Comparison of ENCODE assay signal across 13 mouse cellular contexts in the genomic region with DNA sequence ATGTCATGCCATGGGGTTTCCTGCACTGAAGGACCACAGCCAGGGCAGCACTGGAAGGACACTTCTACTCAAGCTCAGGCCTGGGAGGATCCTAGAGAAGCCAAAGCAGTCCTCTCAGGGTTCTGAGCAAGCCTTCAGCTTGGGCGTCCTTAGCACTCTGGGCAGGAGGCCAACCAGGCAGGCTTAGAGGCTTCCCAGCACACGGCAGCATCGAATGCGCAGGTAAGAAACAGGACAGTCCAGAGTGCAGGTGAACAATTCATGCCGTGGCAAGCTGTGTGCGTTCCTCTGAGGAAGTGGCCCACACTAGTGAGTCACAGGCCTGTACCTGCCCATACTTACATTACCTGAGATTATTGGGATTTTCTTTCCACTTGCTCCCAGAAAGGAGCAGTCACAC.
DNase-seq lines count a peak whose midpoint lies in the region; ATAC-seq and TF ChIP-seq lines count a peak whose summit lies in the region.
"Had no signal": no experiment of that assay in that cellular context is flagged by ENCODE, and none has a peak within 500 bp of the region (broad histone marks: within the 10 kb centered on the region; RNA-seq: fewer than 3 reads in every experiment).

No protein-coding gene starts in this region.

- peak; percentile 72 to 74 for DNase-seq in cerebellum, postnatal 10 days
- no peak for DNase-seq in cerebellum, adult 9-10 months
- DNase-seq in testis, postnatal 10 days (ENCODE audit: low spot score), result peak; percentile 57
- DNase-seq in testis, postnatal 14 days (ENCODE audit: low spot score), result no peak
- DNase-seq in gastrocnemius, postnatal 10 days, result no peak
- no peak for DNase-seq in gastrocnemius, postnatal 25 days
- no peak for DNase-seq in layer of hippocampus, adult 2 months (ENCODE audit: low spot score in 2 of 2)
- DNase-seq: right cerebral cortex, postnatal 14 days had no signal

- no peak for TF ChIP-seq CTCF in layer of hippocampus, adult 2 months (conservative IDR thresholded peaks at IDR 0.05)

- H3K4me1 ChIP-seq in lung, embryonic 15.5 days, result peaks cover 60% of the 10 kb centered on the region
- H3K4me1 ChIP-seq: megakaryocyte, embryonic 14.5 days had no signal

- no peaks in the 10 kb centered on the region for H3K9me3 ChIP-seq in lung, embryonic 15.5 days
- H3K9me3 ChIP-seq: forebrain, embryonic 15.5 days; heart, embryonic 13.5 days; megakaryocyte, embryonic 14.5 days had no signal

- no peaks in the 10 kb centered on the region for H3K27me3 ChIP-seq in lung, embryonic 15.5 days
- H3K27me3 ChIP-seq: forebrain, embryonic 15.5 days; heart, embryonic 13.5 days had no signal

- 40% methylated on average over 6 of the region's 6 CpGs for WGBS in lung, embryonic 15.5 days

- H3K4me2 ChIP-seq in lung, embryonic 15.5 days, result no peak overlapping the region
- H3K4me2 ChIP-seq: forebrain, embryonic 15.5 days; heart, embryonic 13.5 days had no signal

- no peak overlapping the region for H3K4me3 ChIP-seq in lung, embryonic 15.5 days
- H3K4me3 ChIP-seq in layer of hippocampus, adult 2 months, result no peak overlapping the region
- H3K4me3 ChIP-seq: forebrain, embryonic 15.5 days; heart, embryonic 13.5 days; megakaryocyte, embryonic 14.5 days had no signal

- no peak overlapping the region for H3K9ac ChIP-seq in lung, embryonic 15.5 days
- H3K9ac ChIP-seq: forebrain, embryonic 15.5 days; heart, embryonic 13.5 days had no signal

- no peak for ATAC-seq in lung, embryonic 15.5 days (ENCODE audit: borderline replicate concordance, extremely low read depth, low FRiP score, low TSS enrichment)
- ATAC-seq: forebrain, embryonic 15.5 days; hindbrain, embryonic 16.5 days had no signal

- H3K27ac ChIP-seq in lung, embryonic 15.5 days, result peak overlapping the region; percentile 80
- no peak overlapping the region for H3K27ac ChIP-seq in layer of hippocampus, adult 2 months
- H3K27ac ChIP-seq: forebrain, embryonic 15.5 days; heart, embryonic 13.5 days had no signal

- no peaks in the 10 kb centered on the region for H3K36me3 ChIP-seq in lung, embryonic 15.5 days
- H3K36me3 ChIP-seq: forebrain, embryonic 15.5 days; heart, embryonic 13.5 days had no signal

Comparison
In these comparisons a context has a peak if more than half of its experiments do, and no peak if none do; other contexts are left out.
1. DNase-seq: peak in cerebellum, postnatal 10 days (2 of 2) and testis, postnatal 10 days (single experiment); none in cerebellum, adult 9-10 months (single experiment), testis, postnatal 14 days (single experiment), gastrocnemius, postnatal 10 days (single experiment), gastrocnemius, postnatal 25 days (single experiment) and layer of hippocampus, adult 2 months (0 of 2).